Mouse (Mus musculus) liver, embryonic 12.5 days (tissue): Measurements from ENCODE around the gene Rnaseh2c. TPM values are rescaled to one million over a fixed set of nuclear protein-coding genes. Genes with fewer than 3 reads are reported as not detected.

Experiments
- ATAC-seq: fragments of 200-750 bp; cut with Nextera tagmentation; 2 replicates; pipeline ENCODE4 v1.8.0; 2017; ENCODE audit warnings: moderate number of reproducible peaks, mild to moderate bottlenecking, moderate library complexity
- H3K27ac ChIP-seq: fragments of 300-500 bp; sonication (generic); 2 replicates; pipeline ENCODE4 v1.5.1; 2016; ENCODE audit warnings: mild to moderate bottlenecking
- H3K27me3 ChIP-seq: fragments of 300-500 bp; sonication (generic); replicated peaks from 2 replicates; pipeline ENCODE4 v1.6.1; 2016; ENCODE audit warnings: mild to moderate bottlenecking, moderate library complexity
- H3K36me3 ChIP-seq: fragments of 300-500 bp; sonication (generic); 2 replicates; pipeline ENCODE4 v1.6.1; 2016; ENCODE audit warnings: mild to moderate bottlenecking, moderate library complexity
- H3K4me1 ChIP-seq: fragments of 300-500 bp; sonication (generic); 2 replicates; pipeline ENCODE4 v1.6.1; 2016
- H3K4me2 ChIP-seq: fragments of 300-500 bp; sonication (generic); 2 replicates; pipeline ENCODE4 v1.6.1; 2016; ENCODE audit warnings: mild to moderate bottlenecking, moderate library complexity
- H3K4me3 ChIP-seq: fragments of 300-500 bp; sonication (generic); 2 replicates; pipeline ENCODE4 v1.5.1; 2016; ENCODE audit warnings: mild to moderate bottlenecking, moderate library complexity
- H3K9ac ChIP-seq: fragments of 300-500 bp; sonication (generic); 2 replicates; pipeline ENCODE4 v1.6.1; 2016; ENCODE audit warnings: mild to moderate bottlenecking, moderate library complexity
- H3K9me3 ChIP-seq: fragments of 300-500 bp; sonication (generic); replicated peaks from 2 replicates; pipeline ENCODE4 v1.6.1; 2016; ENCODE audit warnings: mild to moderate bottlenecking, moderate library complexity
- WGBS: fragments of 180-500 bp; shearing (Covaris S2); methylation state at CpG from one replicate; pipeline ENCODE4 v1.1.7; 2016; ENCODE audit not compliant: insufficient replicate concordance; 5-methylcytosine and 5-hydroxymethylcytosine counted together
- polyA plus RNA-seq: library from polyadenylated mRNA; unstranded; fragments of >200 nt; fragmentation: Nextera tagmentation; extraction: Ambion mirVana; gene quantifications from 2 replicates; pipeline ENCODE4 v1.2.1, GENCODE M21; 2016

The Rnaseh2c gene
- polyA plus RNA-seq, 1 experiment from 2014 or later: 177 TPM

- Histone ChIP-seq H3K4me1 (peaks cover 38% of the 10 kb centered on the region), H3K9me3 (no peaks in the 10 kb centered on the region), H3K4me3 (0 out of 2 replicates have a peak overlapping the region, but pooled peaks have one; percentile 81), H3K27ac (no peak overlapping the region), H3K9ac (0 out of 2 replicates have a peak overlapping the region, but pooled peaks have one; percentile 83), H3K4me2 (peak overlapping the region; percentile 98), H3K27me3 (peaks cover 64% of the 10 kb centered on the region), H3K36me3 (peaks cover 24% of the 10 kb centered on the region)
- ATAC-seq: no peak
- 47% methylated on average over 5 of the region's 5 CpGs for WGBS
Measured at GRCm38 (mm10) chr19:5566316-5566715, 35.4 kb upstream of the Rnaseh2c start.

- Histone ChIP-seq H3K27ac (peak overlapping the region; percentile 93), H3K4me2 (peak overlapping the region; percentile 98), H3K4me3 (peak overlapping the region; percentile 81), H3K4me1 (peaks cover 41% of the 10 kb centered on the region), H3K27me3 (peaks cover 55% of the 10 kb centered on the region), H3K9me3 (no peaks in the 10 kb centered on the region), H3K36me3 (peaks cover 24% of the 10 kb centered on the region), H3K9ac (peak overlapping the region; percentile 83)
- peak; percentile 47 for ATAC-seq
- WGBS: 3% methylated on average over 26 of the region's 26 CpGs
Measured at GRCm38 (mm10) chr19:5567180-5567533, 34.5 kb upstream of the Rnaseh2c start.

GRCm38 (mm10) chr19:5567534-5568469 is 33.9 kb upstream of the Rnaseh2c start, which contains the start of gene Ap5b1:
Gene Ap5b1, plus strand, starts transcription at chr19:5568025.
- peaks cover 41% of the 10 kb centered on the region for H3K4me1 ChIP-seq
- H3K9me3 ChIP-seq: no peaks in the 10 kb centered on the region
- peaks cover 24% of the 10 kb centered on the region for H3K36me3 ChIP-seq
- H3K4me2 ChIP-seq: peak within 1 kb of the TSS; percentile 98
- peak; percentile 87 for ATAC-seq
- H3K27me3 ChIP-seq: peaks cover 49% of the 10 kb centered on the region
- peak within 1 kb of the TSS; percentile 81 for H3K4me3 ChIP-seq
- H3K9ac ChIP-seq: peak within 1 kb of the TSS; percentile 83
- under 1% methylated on average over 95 of the region's 102 CpGs for WGBS
- peak within 1 kb of the TSS; percentile 93 for H3K27ac ChIP-seq

GRCm38 (mm10) chr19:5568470-5569140 is 33.1 kb upstream of the Rnaseh2c start:
- H3K9me3 ChIP-seq: no peaks in the 10 kb centered on the region
- peak overlapping the region; percentile 93 for H3K27ac ChIP-seq
- H3K4me3 ChIP-seq: peak overlapping the region; percentile 81
- peak overlapping the region; percentile 98 for H3K4me2 ChIP-seq
- H3K36me3 ChIP-seq: peaks cover 24% of the 10 kb centered on the region
- ATAC-seq: peak; percentile 14
- H3K27me3 ChIP-seq: peaks cover 41% of the 10 kb centered on the region
- H3K4me1 ChIP-seq: peaks cover 41% of the 10 kb centered on the region
- H3K9ac ChIP-seq: peak overlapping the region; percentile 83
- WGBS: 6% methylated on average over 27 of the region's 27 CpGs

GRCm38 (mm10) chr19:5569521-5569920 is 32.2 kb upstream of the Rnaseh2c start:
- Histone ChIP-seq H3K4me3 (no peak overlapping the region), H3K36me3 (peaks cover 24% of the 10 kb centered on the region), H3K27ac (no peak overlapping the region), H3K4me2 (peak overlapping the region; percentile 98), H3K9ac (peak overlapping the region; percentile 83; the same call in 1 of the 2 replicates), H3K27me3 (peaks cover 32% of the 10 kb centered on the region), H3K4me1 (peaks cover 41% of the 10 kb centered on the region), H3K9me3 (no peaks in the 10 kb centered on the region)
- ATAC-seq: no peak
- WGBS: 79% methylated on average over 10 of the region's 10 CpGs

- Histone ChIP-seq H3K27ac (no peak overlapping the region), H3K27me3 (peaks cover 21% of the 10 kb centered on the region), H3K4me2 (peak overlapping the region; percentile 98), H3K36me3 (peaks cover 24% of the 10 kb centered on the region), H3K4me3 (no peak overlapping the region), H3K9ac (no peak overlapping the region), H3K9me3 (no peaks in the 10 kb centered on the region), H3K4me1 (peaks cover 41% of the 10 kb centered on the region)
- 86% methylated on average over 32 of the region's 32 CpGs for WGBS
- no peak for ATAC-seq
Measured at GRCm38 (mm10) chr19:5570353-5571246, 31.1 kb upstream of the Rnaseh2c start.

GRCm38 (mm10) chr19:5571831-5572230 is 29.8 kb upstream of the Rnaseh2c start:
- peaks cover 9% of the 10 kb centered on the region for H3K27me3 ChIP-seq
- no peak overlapping the region for H3K9ac ChIP-seq
- H3K27ac ChIP-seq: peak overlapping the region; percentile 66
- peaks cover 34% of the 10 kb centered on the region for H3K4me1 ChIP-seq
- no peak for ATAC-seq
- H3K4me3 ChIP-seq: no peak overlapping the region
- no peak overlapping the region for H3K4me2 ChIP-seq
- WGBS: 47% methylated on average over 5 of the region's 5 CpGs
- H3K36me3 ChIP-seq: peaks cover 24% of the 10 kb centered on the region
- no peaks in the 10 kb centered on the region for H3K9me3 ChIP-seq

GRCm38 (mm10) chr19:5572331-5573125 is 29.1 kb upstream of the Rnaseh2c start:
- no peak for ATAC-seq
- peak overlapping the region; percentile 66 for H3K27ac ChIP-seq
- H3K4me2 ChIP-seq: no peak overlapping the region
- H3K4me3 ChIP-seq: no peak overlapping the region
- peaks cover 24% of the 10 kb centered on the region for H3K36me3 ChIP-seq
- 69% methylated on average over 19 of the region's 19 CpGs for WGBS
- H3K4me1 ChIP-seq: peaks cover 28% of the 10 kb centered on the region
- H3K27me3 ChIP-seq: 0 out of 2 replicates have a peak, but pooled peaks cover 6% of the 10 kb centered on the region
- H3K9me3 ChIP-seq: no peaks in the 10 kb centered on the region
- H3K9ac ChIP-seq: no peak overlapping the region; the same call in 1 of the 2 replicates

GRCm38 (mm10) chr19:5575336-5575735 is 26.3 kb upstream of the Rnaseh2c start:
- H3K4me2 ChIP-seq: no peak overlapping the region
- H3K27me3 ChIP-seq: peaks cover 9% of the 10 kb centered on the region; the same call in 1 of the 2 replicates
- peaks cover 9% of the 10 kb centered on the region for H3K4me1 ChIP-seq
- ATAC-seq: no peak
- no peak overlapping the region for H3K27ac ChIP-seq
- 78% methylated on average over 1 of the region's 1 CpGs for WGBS
- H3K4me3 ChIP-seq: no peak overlapping the region
- peaks cover 10% of the 10 kb centered on the region for H3K36me3 ChIP-seq
- H3K9me3 ChIP-seq: no peaks in the 10 kb centered on the region
- H3K9ac ChIP-seq: no peak overlapping the region

- Histone ChIP-seq H3K9ac (no peak overlapping the region), H3K9me3 (no peaks in the 10 kb centered on the region), H3K27ac (no peak overlapping the region), H3K27me3 (peaks cover 17% of the 10 kb centered on the region; the same call in 1 of the 2 replicates), H3K4me2 (no peak overlapping the region), H3K36me3 (no peaks in the 10 kb centered on the region), H3K4me1 (no peaks in the 10 kb centered on the region), H3K4me3 (no peak overlapping the region)
- 67% methylated on average over 4 of the region's 4 CpGs for WGBS
- no peak for ATAC-seq
Measured at GRCm38 (mm10) chr19:5579971-5580370, 21.7 kb upstream of the Rnaseh2c start.
